Mouse (Mus musculus) embryonic facial prominence, embryonic 14.5 days (tissue): ENCODE results near the gene Ets1. TPM values are rescaled to one million over a fixed set of nuclear protein-coding genes. Genes with fewer than 3 reads are reported as not detected.

Experiments used
- ATAC-seq: fragments of 200-750 bp; cut with Nextera tagmentation; 2 replicates; pipeline ENCODE4 v1.8.0; 2017; ENCODE audit warnings: low read depth, moderate number of reproducible peaks, moderate TSS enrichment
- DNase-seq: peaks from one replicate; pipeline ENCODE4 v3.0.0-alpha.2; 2015; ENCODE audit warnings: low spot score
- H3K27ac ChIP-seq: fragments of 300-500 bp; sonication (generic); replicated peaks from 2 replicates; pipeline ENCODE4 v1.5.1; 2014; ENCODE audit warnings: low read depth, mild to moderate bottlenecking, low read length, moderate library complexity
- H3K27me3 ChIP-seq: fragments of 300-500 bp; sonication (generic); replicated peaks from 2 replicates; pipeline ENCODE4 v1.6.1; 2014; ENCODE audit warnings: low read length; ENCODE audit not compliant: control insufficient read depth, insufficient read depth
- H3K36me3 ChIP-seq: fragments of 300-500 bp; sonication (generic); 2 replicates; pipeline ENCODE4 v1.6.1; 2014; ENCODE audit warnings: low read length, mixed read lengths; ENCODE audit not compliant: control insufficient read depth, insufficient read depth
- H3K4me1 ChIP-seq: fragments of 300-500 bp; sonication (generic); 2 replicates; pipeline ENCODE4 v1.6.1; 2014; ENCODE audit warnings: antibody characterized with exemption, low read length; ENCODE audit not compliant: control insufficient read depth, insufficient read depth
- H3K4me2 ChIP-seq: fragments of 300-500 bp; sonication (generic); 2 replicates; pipeline ENCODE4 v1.6.1; 2014; ENCODE audit warnings: low read depth, mild to moderate bottlenecking, low read length, moderate library complexity, mixed read lengths
- H3K4me3 ChIP-seq: fragments of 300-500 bp; sonication (generic); 2 replicates; pipeline ENCODE4 v1.5.1; 2014; ENCODE audit warnings: low read depth, mild to moderate bottlenecking, low read length
- H3K9ac ChIP-seq: fragments of 300-500 bp; sonication (generic); 2 replicates; pipeline ENCODE4 v1.6.1; 2014; ENCODE audit warnings: low read depth, mild to moderate bottlenecking, low read length, moderate library complexity, mixed read lengths
- H3K9me3 ChIP-seq: fragments of 300-500 bp; sonication (generic); 2 replicates; pipeline ENCODE4 v1.6.1; 2016; ENCODE audit warnings: low read length; ENCODE audit not compliant: control insufficient read depth
- WGBS: fragments of 180-500 bp; shearing (Covaris S2); extraction: QIAGEN DNeasy Blood & Tissue Kit; methylation state at CpG from one replicate; pipeline ENCODE4 v1.1.7; 2014; 5-methylcytosine and 5-hydroxymethylcytosine counted together
- polyA plus RNA-seq: library from polyadenylated mRNA; unstranded; fragments of >200 nt; fragmentation: Nextera tagmentation; extraction: Ambion mirVana; gene quantifications from 2 replicates; pipeline ENCODE4 v1.2.1, GENCODE M21; 2014

Gene Ets1
- polyA plus RNA-seq, 1 experiment from 2014 or later: 32.7 TPM

DNA sequence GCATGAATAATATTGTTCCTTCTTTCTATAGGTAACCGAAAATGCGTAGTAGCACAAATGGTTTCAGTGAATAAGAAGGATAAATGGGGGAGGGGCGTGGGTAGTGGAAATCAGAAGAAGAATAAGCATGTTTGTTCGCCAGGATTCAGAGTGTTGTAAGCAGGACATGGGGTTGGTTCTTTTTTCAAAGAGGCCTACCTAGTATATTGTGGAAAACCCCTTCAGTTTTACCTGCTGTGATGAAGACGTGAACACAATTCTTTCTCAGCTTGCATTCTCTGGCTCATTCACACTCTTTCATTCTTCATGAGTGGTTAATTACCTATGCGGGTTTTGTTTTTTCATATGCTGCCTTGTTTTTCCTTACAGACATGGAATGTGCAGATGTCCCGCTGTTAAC, 92.3 kb downstream of the Ets1 start:
- Histone ChIP-seq H3K27me3 (no peaks in the 10 kb centered on the region), H3K4me1 (no peaks in the 10 kb centered on the region), H3K9ac (no peak overlapping the region), H3K36me3 (peaks cover 19% of the 10 kb centered on the region; the same call in 1 of the 2 replicates), H3K4me3 (no peak overlapping the region), H3K27ac (no peak overlapping the region), H3K4me2 (no peak overlapping the region), H3K9me3 (no peaks in the 10 kb centered on the region)
- 77% methylated on average over 7 of the region's 7 CpGs for WGBS
- no peak for DNase-seq
- ATAC-seq: no peak

DNA sequence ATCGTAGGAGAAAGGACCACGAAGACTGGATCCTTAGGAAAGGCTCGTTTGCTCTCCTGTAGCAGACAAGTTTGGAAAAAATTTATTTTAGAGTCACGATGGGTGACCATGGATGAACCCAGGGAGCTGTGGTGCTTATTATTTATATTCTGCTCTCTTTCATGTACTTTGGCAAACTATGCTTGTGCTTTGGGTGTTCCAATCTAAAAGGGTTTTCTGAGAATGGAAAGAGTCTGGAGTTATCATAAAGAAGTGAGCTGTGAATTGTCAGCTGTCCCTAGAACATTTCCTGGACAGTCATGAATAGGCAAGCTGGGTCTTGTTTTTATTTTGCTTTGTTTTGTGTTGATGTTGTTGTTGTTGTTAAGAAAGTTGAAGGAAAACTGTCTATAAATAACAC, 92.8 kb downstream of the Ets1 start:
- no peaks in the 10 kb centered on the region for H3K4me1 ChIP-seq
- no peak overlapping the region for H3K4me3 ChIP-seq
- DNase-seq (no peak), ATAC-seq (no peak)
- WGBS: 73% methylated on average over 4 of the region's 4 CpGs
- no peak overlapping the region for H3K9ac ChIP-seq
- no peak overlapping the region for H3K4me2 ChIP-seq
- no peaks in the 10 kb centered on the region for H3K27me3 ChIP-seq
- peaks cover 24% of the 10 kb centered on the region; the same call in 1 of the 2 replicates for H3K36me3 ChIP-seq
- no peak overlapping the region for H3K27ac ChIP-seq
- H3K9me3 ChIP-seq: no peaks in the 10 kb centered on the region

DNA sequence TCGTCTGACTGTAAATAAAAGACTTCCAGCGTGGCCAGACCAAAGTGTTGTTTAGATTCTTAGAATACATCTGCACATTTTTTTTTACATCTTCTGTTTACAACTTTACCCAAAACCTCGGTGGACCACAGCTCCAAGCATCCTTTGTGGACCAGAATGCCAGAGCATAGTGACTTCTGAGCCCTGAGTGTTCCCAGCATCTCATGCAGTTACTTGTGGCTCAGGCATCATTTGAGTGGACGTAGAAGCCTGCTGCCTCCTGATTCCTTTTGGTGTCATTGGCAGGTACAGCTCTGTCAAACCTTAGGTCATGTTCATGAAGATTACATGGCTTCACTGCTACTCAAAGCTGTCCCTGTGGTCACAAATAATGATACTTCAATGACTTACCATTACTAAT, 93.2 kb downstream of the Ets1 start:
- DNase-seq (no peak), ATAC-seq (no peak)
- Histone ChIP-seq H3K4me3 (no peak overlapping the region), H3K9ac (no peak overlapping the region), H3K27ac (no peak overlapping the region), H3K36me3 (peaks cover 28% of the 10 kb centered on the region; the same call in 1 of the 2 replicates), H3K4me2 (no peak overlapping the region), H3K27me3 (no peaks in the 10 kb centered on the region), H3K4me1 (no peaks in the 10 kb centered on the region), H3K9me3 (no peaks in the 10 kb centered on the region)
- 81% methylated on average over 4 of the region's 4 CpGs for WGBS

DNA sequence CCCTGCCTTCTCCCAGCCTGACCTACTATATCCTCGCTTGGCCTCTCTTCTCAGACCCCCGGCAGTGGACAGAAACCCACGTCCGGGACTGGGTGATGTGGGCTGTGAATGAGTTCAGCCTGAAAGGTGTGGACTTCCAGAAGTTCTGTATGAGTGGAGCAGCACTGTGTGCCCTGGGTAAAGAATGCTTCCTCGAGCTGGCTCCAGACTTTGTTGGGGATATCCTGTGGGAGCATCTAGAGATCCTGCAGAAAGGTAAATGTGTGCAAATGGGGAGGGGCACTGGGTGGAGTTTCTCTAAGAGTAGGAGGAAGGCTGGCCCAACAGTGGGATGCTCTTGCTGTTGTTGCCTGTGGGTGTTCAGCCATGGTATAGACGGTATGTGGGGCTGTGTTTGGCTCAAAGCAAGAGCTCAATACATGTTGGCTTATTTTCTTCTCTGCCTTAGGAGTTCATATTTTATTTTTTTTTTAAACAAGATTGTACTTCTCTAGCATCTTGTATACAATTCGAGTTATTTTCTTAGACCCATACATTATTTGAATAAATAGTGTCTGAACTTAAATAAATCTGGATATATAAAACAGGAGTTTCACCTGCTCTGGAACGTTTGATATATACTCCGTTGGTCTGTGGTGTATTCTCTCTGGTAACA, 94.1 kb downstream of the Ets1 start:
- peaks cover 34% of the 10 kb centered on the region; the same call in 1 of the 2 replicates for H3K36me3 ChIP-seq
- WGBS: 80% methylated on average over 9 of the region's 9 CpGs
- no peaks in the 10 kb centered on the region for H3K9me3 ChIP-seq
- H3K4me3 ChIP-seq: no peak overlapping the region
- H3K4me1 ChIP-seq: no peaks in the 10 kb centered on the region
- no peak for ATAC-seq
- no peak for DNase-seq
- no peak overlapping the region for H3K27ac ChIP-seq
- H3K4me2 ChIP-seq: no peak overlapping the region
- H3K27me3 ChIP-seq: no peaks in the 10 kb centered on the region
- no peak overlapping the region for H3K9ac ChIP-seq

DNA sequence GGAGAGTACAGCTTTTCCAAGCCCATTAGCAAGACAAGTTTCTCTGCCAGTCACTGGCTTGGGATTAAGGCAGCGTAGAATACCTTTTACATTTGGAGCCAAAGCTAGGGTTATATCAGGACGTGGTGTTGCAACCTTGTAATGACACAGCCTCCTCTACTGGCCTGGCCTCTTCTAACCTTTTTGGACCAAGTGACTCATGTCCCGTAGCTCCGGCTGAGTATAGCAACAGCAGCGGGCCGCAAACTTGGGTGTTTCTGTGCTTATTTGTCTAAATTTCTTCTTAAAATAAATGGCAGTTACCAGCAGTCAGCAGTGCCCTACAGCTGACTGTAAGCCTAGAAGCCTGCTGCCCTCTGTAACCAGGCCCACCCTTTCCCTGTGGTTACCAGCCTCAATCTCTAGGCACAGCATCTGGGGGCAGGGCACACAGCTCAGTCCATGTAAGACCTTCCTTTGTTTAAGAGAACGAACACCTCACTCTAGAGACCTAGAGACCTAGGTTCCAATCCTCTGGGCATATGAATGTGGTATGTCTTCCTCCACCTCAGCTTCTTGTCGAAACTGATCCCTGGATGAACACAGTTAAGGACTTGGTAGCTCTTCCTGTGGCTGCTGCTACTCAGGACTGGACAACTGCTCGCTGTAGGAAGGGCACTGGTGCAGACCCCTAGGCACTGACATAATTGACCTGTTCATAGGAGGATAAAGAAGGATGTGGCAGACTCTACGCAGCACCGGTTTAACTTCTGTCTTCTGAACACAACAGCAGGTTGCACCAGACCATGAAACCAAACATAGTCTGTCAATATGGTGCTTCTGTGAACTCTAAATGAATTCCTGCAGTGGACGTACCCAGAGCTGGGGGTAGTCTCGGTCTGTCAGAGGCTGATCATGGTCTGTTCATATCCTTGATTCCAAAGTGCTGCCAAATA, 94.9 kb downstream of the Ets1 start:
- DNase-seq: no peak
- ATAC-seq: peak; percentile 50; the same call in 1 of the 2 replicates
- peaks cover 35% of the 10 kb centered on the region; the same call in 1 of the 2 replicates for H3K36me3 ChIP-seq

DNA sequence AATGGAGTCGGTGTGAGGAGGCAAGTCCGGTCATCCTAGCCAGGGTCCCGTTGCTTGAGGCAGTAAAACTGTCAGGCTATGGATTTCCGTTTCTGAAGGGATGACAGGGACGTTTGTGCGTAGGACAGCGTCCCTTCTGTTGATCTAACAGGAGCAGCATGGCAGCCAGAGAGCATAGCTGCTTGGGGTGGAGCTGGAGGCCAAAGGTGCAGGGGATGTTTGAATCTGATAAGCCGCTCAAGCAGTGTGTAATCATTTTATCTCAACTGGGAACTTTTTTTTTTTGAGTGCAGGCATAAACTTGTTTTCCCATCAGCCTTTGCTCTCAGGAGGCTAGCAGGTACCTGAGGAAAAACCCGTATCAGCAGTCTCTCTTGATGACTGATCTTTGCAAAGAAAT, 95.8 kb downstream of the Ets1 start:
- DNase-seq (no peak), ATAC-seq (no peak)
- no peaks in the 10 kb centered on the region for H3K4me1 ChIP-seq
- H3K4me2 ChIP-seq: no peak overlapping the region
- H3K36me3 ChIP-seq: peaks cover 41% of the 10 kb centered on the region; the same call in 1 of the 2 replicates
- no peak overlapping the region for H3K4me3 ChIP-seq
- H3K27me3 ChIP-seq: no peaks in the 10 kb centered on the region
- no peak overlapping the region for H3K27ac ChIP-seq
- WGBS: 48% methylated on average over 9 of the region's 9 CpGs
- no peaks in the 10 kb centered on the region for H3K9me3 ChIP-seq
- H3K9ac ChIP-seq: no peak overlapping the region

More for the DNA sequence above, 94.9 kb downstream of the Ets1 start:
- 73% methylated on average over 13 of the region's 13 CpGs for WGBS
- H3K4me1 ChIP-seq: no peaks in the 10 kb centered on the region
- H3K27ac ChIP-seq: no peak overlapping the region
- H3K4me2 ChIP-seq: no peak overlapping the region
- no peaks in the 10 kb centered on the region for H3K9me3 ChIP-seq
- no peak overlapping the region for H3K4me3 ChIP-seq
- no peaks in the 10 kb centered on the region for H3K27me3 ChIP-seq
- H3K9ac ChIP-seq: no peak overlapping the region

DNA sequence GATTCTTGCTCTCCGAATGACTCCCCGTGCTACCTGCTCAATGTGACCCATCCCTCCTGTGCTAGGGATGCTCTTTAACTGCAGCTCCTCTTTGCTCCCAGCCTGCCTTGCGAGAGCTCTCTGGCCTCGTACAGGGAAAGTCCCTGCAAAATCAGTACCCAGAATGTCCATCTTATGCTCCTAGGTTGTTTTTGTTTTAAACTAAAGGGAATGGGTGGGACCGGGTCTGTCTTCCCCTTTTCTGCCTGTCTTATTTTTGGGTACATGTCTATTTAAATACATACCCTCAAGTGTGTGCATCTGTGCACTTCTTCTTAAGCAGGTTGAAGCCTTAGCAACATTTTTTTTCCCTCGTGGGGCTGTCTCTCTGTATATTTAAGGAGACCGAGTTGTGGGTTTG, 99.0 kb downstream of the Ets1 start:
- no peaks in the 10 kb centered on the region for H3K4me1 ChIP-seq
- H3K27me3 ChIP-seq: no peaks in the 10 kb centered on the region
- ATAC-seq (no peak), DNase-seq (no peak)
- peaks cover 33% of the 10 kb centered on the region; the same call in 1 of the 2 replicates for H3K36me3 ChIP-seq
- H3K9me3 ChIP-seq: no peaks in the 10 kb centered on the region
- no peak overlapping the region for H3K4me3 ChIP-seq
- WGBS: 86% methylated on average over 7 of the region's 7 CpGs
- no peak overlapping the region for H3K4me2 ChIP-seq
- H3K27ac ChIP-seq: no peak overlapping the region
- H3K9ac ChIP-seq: no peak overlapping the region

DNA sequence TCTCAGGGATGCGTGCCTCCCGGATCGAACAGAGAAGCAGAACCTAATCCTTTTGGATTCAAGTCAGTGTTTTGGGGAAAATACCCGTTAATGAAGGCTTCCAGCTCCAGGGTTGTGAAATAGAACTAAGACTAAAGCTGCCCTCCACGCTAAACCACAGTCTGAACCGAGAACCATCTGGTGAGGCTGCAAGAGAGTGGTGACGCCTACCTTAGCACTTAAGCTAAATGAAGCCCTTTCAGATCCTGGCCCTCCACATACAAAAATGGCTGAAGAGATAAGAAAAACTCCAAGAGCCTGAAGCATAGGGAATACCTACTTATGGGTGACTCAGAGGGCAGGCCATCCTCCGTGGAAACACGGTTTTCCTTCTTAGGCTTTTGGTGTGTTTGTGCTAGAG, 100.0 kb downstream of the Ets1 start:
- Histone ChIP-seq H3K4me2 (no peak overlapping the region), H3K4me3 (no peak overlapping the region), H3K9ac (no peak overlapping the region), H3K27me3 (no peaks in the 10 kb centered on the region), H3K27ac (no peak overlapping the region), H3K4me1 (no peaks in the 10 kb centered on the region), H3K9me3 (no peaks in the 10 kb centered on the region), H3K36me3 (peaks cover 38% of the 10 kb centered on the region)
- 82% methylated on average over 9 of the region's 9 CpGs for WGBS
- no peak for ATAC-seq
- no peak for DNase-seq
